In the genomic region with DNA sequence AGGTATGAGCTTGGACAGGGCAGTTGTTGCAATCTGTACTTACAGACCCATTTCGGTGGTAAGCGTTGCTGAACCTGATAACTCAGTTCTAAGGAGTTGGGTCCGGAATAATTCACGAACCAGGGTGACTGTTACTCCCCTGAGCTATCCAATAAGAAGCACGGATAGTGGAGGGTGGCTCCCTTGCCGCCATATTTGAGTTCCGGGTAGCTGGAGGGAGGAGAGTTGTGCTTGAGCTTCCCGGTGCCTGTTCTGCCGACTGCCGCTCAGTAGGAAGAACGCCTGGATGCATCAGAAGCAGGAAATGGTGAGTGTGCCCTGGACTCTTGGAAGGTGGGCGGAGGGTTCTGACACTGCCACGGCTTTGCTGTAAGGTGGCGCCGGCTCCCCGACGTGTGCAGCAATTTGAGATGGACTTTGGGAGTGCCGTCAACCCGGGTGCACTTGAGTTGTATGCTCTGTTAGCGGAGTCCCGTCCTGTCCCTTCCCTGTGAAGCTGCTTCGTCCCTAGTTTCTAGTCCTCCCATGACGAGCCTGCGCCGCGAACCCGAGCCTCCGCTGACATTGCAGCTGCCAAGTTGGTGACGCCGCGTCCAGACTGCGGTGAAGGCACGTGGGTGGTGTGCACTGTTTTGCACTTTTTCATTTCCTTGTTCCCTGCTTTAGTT, we compare ENCODE assay signal across 8 mouse cellular contexts. TPM values are rescaled to one million over a fixed set of nuclear protein-coding genes. Genes with fewer than 3 reads are reported as not detected.
DNase-seq lines count a peak whose midpoint lies in the region; ATAC-seq lines count a peak whose summit lies in the region.

A gene (plus strand): TSS at position 192 of the 668 bp plus-strand sequence.

- H3K4me2 ChIP-seq in hindbrain, embryonic 11.5 days (replicated peaks; ENCODE audit: low read depth, low read length), result peak within 1 kb of the TSS; percentile 75

- ATAC-seq in hindbrain, embryonic 11.5 days (ENCODE audit: low FRiP score), result peak; percentile 99

- no peaks in the 10 kb centered on the region for H3K9me3 ChIP-seq in hindbrain, embryonic 11.5 days (ENCODE audit: control insufficient read depth, low read length)

- peak; percentile 94 for DNase-seq in Muller cell, postnatal 12 days (ENCODE audit: inconsistent ontology term)
- peak; percentile 90 for DNase-seq in cerebellum, adult 9-11 months
- DNase-seq in frontal cortex, adult 2 months (ENCODE audit: extremely low spot score in 1 of 2, low spot score in 1 of 2), result peak; percentile 87 to 95
- DNase-seq in hindbrain, embryonic 11.5 days (ENCODE audit: low spot score), result peak; percentile 96
- peak; percentile 90 to 92 for DNase-seq in layer of hippocampus, postnatal 10 days (ENCODE audit: low spot score in 2 of 2)
- peak; percentile 95 for DNase-seq in lung, postnatal 10 days
- peak; percentile 80 for DNase-seq in ovary, postnatal 36 days (ENCODE audit: low spot score)
- peak; percentile 91 for DNase-seq in thymus, postnatal 25 days

- peak within 1 kb of the TSS; percentile 88 for H3K4me3 ChIP-seq in hindbrain, embryonic 11.5 days (ENCODE audit: low read depth, low read length)

- H3K9ac ChIP-seq in hindbrain, embryonic 11.5 days (ENCODE audit: low read depth, low read length), result peak within 1 kb of the TSS; percentile 75

- no peaks in the 10 kb centered on the region for H3K36me3 ChIP-seq in hindbrain, embryonic 11.5 days (ENCODE audit: control insufficient read depth, insufficient read depth, low read length)

- WGBS in hindbrain, embryonic 11.5 days, result under 1% methylated on average over 33 of the region's 33 CpGs

- 0 out of 2 replicates have a peak, but pooled peaks cover 2% of the 10 kb centered on the region for H3K4me1 ChIP-seq in hindbrain, embryonic 11.5 days (replicated peaks; ENCODE audit: control insufficient read depth, insufficient read depth, low read length)

- H3K27me3 ChIP-seq in hindbrain, embryonic 11.5 days (ENCODE audit: control insufficient read depth, insufficient read depth, low read length), result no peaks in the 10 kb centered on the region

- H3K27ac ChIP-seq in hindbrain, embryonic 11.5 days (ENCODE audit: low read depth, low read length), result peak within 1 kb of the TSS; percentile 71

RNA-seq across cellular contexts. Expression of the gene that starts here (rescaled TPM):
- polyA plus RNA-seq in frontal cortex, adult 2 months (2012; rRNA removed), result 3.3 and 4.1 TPM in 2 replicates
- polyA plus RNA-seq in hindbrain, embryonic 11.5 days (2014; fragmentation: Nextera tagmentation; extraction: Ambion mirVana), result 13.4 TPM in 2 replicates
- 1 to 10 TPM; 5.3 to 5.4 TPM for total RNA-seq in layer of hippocampus, postnatal 10 days (2021)

Comparison
In these comparisons a context has a peak if more than half of its experiments do, and no peak if none do; other contexts are left out.
1. Peak in every context shown above with its lines: DNase-seq, ATAC-seq, H3K4me3 ChIP-seq and H3K27ac ChIP-seq.